Mouse (Mus musculus): ENCODE data around the gene Pqbp1. TPM values are rescaled to one million over a fixed set of nuclear protein-coding genes. Genes with fewer than 3 reads are reported as not detected.

Pqbp1 gene
- total and polyA plus RNA-seq, 3 experiments = 94.3 to 119 (median 96.6) TPM

DNA sequence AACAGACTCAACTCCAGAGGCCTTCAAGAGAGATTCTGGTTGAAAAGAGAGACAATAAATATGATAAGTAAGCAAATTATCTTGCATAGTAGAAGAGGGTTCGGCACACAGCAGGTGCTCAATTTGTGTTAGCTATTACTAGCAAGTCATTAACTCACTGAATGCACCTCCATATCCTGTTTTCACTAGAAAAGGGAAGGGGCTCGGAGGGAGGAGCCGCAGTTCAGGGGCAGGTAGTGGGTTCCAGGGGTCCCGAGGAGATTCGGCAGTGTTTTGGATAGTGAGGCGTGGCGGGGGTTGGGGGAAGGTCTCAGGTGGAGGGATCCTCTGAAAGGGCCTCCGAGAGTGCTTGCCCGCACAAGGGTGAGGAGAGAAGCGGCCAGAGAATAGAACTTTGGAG is 28.0 kb upstream of the Pqbp1 start:
- Histone ChIP-seq H3K9me3 (replicated peaks; ENCODE audit: low read length) (no peaks in the 10 kb centered on the region), H3K4me2 (ENCODE audit: insufficient read depth, low read depth, poor library complexity, severe bottlenecking) (no peak overlapping the region), H3K9ac (ENCODE audit: insufficient read depth, low read depth) (no peak overlapping the region), H3K79me2 (replicated peaks; ENCODE audit: control insufficient read depth, extremely low read depth, insufficient read depth, poor library complexity, severe bottlenecking) (no peaks in the 10 kb centered on the region), H3K36me3 (replicated peaks in 1 of 2; ENCODE audit: control insufficient read depth in 1 of 2, insufficient read depth in 1 of 2, low read length in 1 of 2) (peaks cover 13 to 28% of the 10 kb centered on the region in 2 experiments), H3K27me3 (replicated peaks) (no peaks in the 10 kb centered on the region), H3K4me1 (ENCODE audit: control insufficient read depth in 1 of 2, insufficient read depth in 2 of 2) (peaks cover 0 to 2% of the 10 kb centered on the region in 2 experiments; a peak in 1 of 4 replicates), H3K27ac (ENCODE audit: insufficient read depth, low read depth) (no peak overlapping the region), H3K4me3 (replicated peaks in 1 of 3; ENCODE audit: low read depth in 2 of 3, low read length in 2 of 3, poor library complexity in 1 of 3) (no peak overlapping the region)
- in situ Hi-C loops (cut with MboI; ENCODE audit: low pct_ligation_motif_present, low pct_unique_long_range_greater_than_20kb, low sequenced_read_pairs) = no loop called here
- no peak for TF ChIP-seq KAT2A (IDR thresholded peaks at IDR 0.05; ENCODE audit: insufficient replicate concordance, low read length)
- no peak for TF ChIP-seq ZMIZ1 (IDR thresholded peaks at IDR 0.05; ENCODE audit: low read depth, low read length)
- no peak for TF ChIP-seq ZKSCAN1 (IDR thresholded peaks at IDR 0.05; ENCODE audit: borderline replicate concordance, low read depth, low read length)
- dilution Hi-C loops (cut with MboI; ENCODE audit: extremely low pct_ligation_motif_present, extremely low pct_unique_long_range_greater_than_20kb, low sequenced_read_pairs) = no loop called here
- no peak for DNase-seq (ENCODE audit: extremely low read depth)

DNA sequence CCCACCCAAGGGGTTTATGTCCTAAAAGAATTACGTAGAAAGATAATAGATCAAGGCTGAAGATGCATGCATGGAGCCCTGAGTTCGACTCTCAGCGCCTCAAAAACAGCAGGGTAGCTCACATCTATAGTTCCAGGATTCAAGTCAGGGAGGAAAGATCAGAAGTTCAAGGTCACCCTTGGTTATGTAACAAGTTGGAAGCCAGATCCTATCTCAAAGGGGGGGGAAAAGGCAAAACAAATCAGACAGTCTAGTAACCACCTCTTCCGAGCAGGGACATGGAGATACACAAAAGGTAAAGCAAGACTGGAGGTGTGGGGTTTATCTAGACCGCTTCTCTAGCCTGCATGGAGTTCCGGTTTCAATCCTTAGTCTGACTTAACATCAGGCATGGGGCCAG is 27.2 kb upstream of the Pqbp1 start:
- in situ Hi-C loops (cut with MboI; ENCODE audit: low pct_ligation_motif_present, low pct_unique_long_range_greater_than_20kb, low sequenced_read_pairs) = no loop called here
- dilution Hi-C loops (cut with MboI; ENCODE audit: extremely low pct_ligation_motif_present, extremely low pct_unique_long_range_greater_than_20kb, low sequenced_read_pairs) = no loop called here

DNA sequence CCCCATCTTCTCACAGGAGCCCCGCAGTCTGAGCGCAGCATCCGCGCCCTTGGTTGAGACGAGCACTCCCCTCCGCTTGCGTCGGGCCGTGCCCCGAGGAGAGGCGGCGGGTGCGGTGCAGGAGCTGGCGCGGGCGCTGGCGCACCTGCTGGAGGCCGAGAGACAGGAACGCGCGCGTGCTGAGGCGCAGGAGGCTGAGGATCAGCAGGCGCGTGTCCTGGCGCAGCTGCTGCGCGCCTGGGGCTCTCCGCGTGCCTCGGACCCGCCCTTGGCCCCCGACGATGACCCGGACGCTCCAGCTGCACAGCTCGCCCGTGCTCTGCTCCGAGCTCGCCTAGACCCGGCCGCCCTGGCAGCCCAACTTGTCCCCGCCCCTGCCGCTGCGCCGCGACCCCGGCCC is 23.0 kb upstream of the Pqbp1 start:
- Histone ChIP-seq H3K27me3 (replicated peaks) (no peaks in the 10 kb centered on the region), H3K4me3 (replicated peaks in 1 of 3; ENCODE audit: low read depth in 2 of 3, low read length in 2 of 3, poor library complexity in 1 of 3) (no peak overlapping the region), H3K9ac (ENCODE audit: insufficient read depth, low read depth) (no peak overlapping the region), H3K4me2 (ENCODE audit: insufficient read depth, low read depth, poor library complexity, severe bottlenecking) (no peak overlapping the region), H3K27ac (ENCODE audit: insufficient read depth, low read depth) (no peak overlapping the region), H3K9me3 (replicated peaks; ENCODE audit: low read length) (no peaks in the 10 kb centered on the region), H3K79me2 (replicated peaks; ENCODE audit: control insufficient read depth, extremely low read depth, insufficient read depth, poor library complexity, severe bottlenecking) (no peaks in the 10 kb centered on the region), H3K36me3 (replicated peaks in 1 of 2; ENCODE audit: control insufficient read depth in 1 of 2, insufficient read depth in 1 of 2, low read length in 1 of 2) (no peaks in the 10 kb centered on the region), H3K4me1 (ENCODE audit: control insufficient read depth in 1 of 2, insufficient read depth in 2 of 2) (peaks cover 0 to 4% of the 10 kb centered on the region in 2 experiments; a peak in 1 of 4 replicates)
- no peak for DNase-seq (ENCODE audit: extremely low read depth)
- dilution Hi-C loops (cut with MboI; ENCODE audit: extremely low pct_ligation_motif_present, extremely low pct_unique_long_range_greater_than_20kb, low sequenced_read_pairs) (no loop called here), in situ Hi-C loops (cut with MboI; ENCODE audit: low pct_ligation_motif_present, low pct_unique_long_range_greater_than_20kb, low sequenced_read_pairs) (loop anchor here (25.0 kb wide), 1 partner anchor 190 kb away; no protein-coding TSS in a partner anchor)
- TF ChIP-seq MAZ (IDR thresholded peaks at IDR 0.05; ENCODE audit: low read depth, low read length) = no peak

More for the DNA sequence above, 27.2 kb upstream of the Pqbp1 start:
- Histone ChIP-seq H3K9me3 (replicated peaks; ENCODE audit: low read length) (no peaks in the 10 kb centered on the region), H3K36me3 (replicated peaks in 1 of 2; ENCODE audit: control insufficient read depth in 1 of 2, insufficient read depth in 1 of 2, low read length in 1 of 2) (peaks cover 7 to 19% of the 10 kb centered on the region in 2 experiments), H3K4me3 (replicated peaks in 1 of 3; ENCODE audit: low read depth in 2 of 3, low read length in 2 of 3, poor library complexity in 1 of 3) (no peak overlapping the region), H3K27ac (ENCODE audit: insufficient read depth, low read depth) (no peak overlapping the region), H3K9ac (ENCODE audit: insufficient read depth, low read depth) (no peak overlapping the region), H3K79me2 (replicated peaks; ENCODE audit: control insufficient read depth, extremely low read depth, insufficient read depth, poor library complexity, severe bottlenecking) (no peaks in the 10 kb centered on the region), H3K27me3 (replicated peaks) (no peaks in the 10 kb centered on the region), H3K4me1 (ENCODE audit: control insufficient read depth in 1 of 2, insufficient read depth in 2 of 2) (peaks cover 0 to 4% of the 10 kb centered on the region in 2 experiments; a peak in 1 of 4 replicates), H3K4me2 (ENCODE audit: insufficient read depth, low read depth, poor library complexity, severe bottlenecking) (no peak overlapping the region)
- no peak for DNase-seq (ENCODE audit: extremely low read depth)
- no peak for TF ChIP-seq KAT2A (IDR thresholded peaks at IDR 0.05; ENCODE audit: insufficient replicate concordance, low read length)
- TF ChIP-seq TBP (conservative IDR thresholded peaks at IDR 0.05; ENCODE audit: low read depth, low read length) = no peak
- no peak for TF ChIP-seq PAX5 (IDR thresholded peaks at IDR 0.05; ENCODE audit: low read length)
- TF ChIP-seq CHD1 (IDR thresholded peaks at IDR 0.05; ENCODE audit: low read depth, low read length) = no peak
- TF ChIP-seq RCOR1 (conservative IDR thresholded peaks at IDR 0.05; ENCODE audit: low read depth, low read length) = no peak
- TF ChIP-seq NRF1 (IDR thresholded peaks at IDR 0.05; ENCODE audit: low read depth, low read length) = no peak
- TF ChIP-seq POLR2A (IDR thresholded peaks at IDR 0.05; ENCODE audit: low read depth, low read length) = no peak
- no peak for TF ChIP-seq ZMIZ1 (IDR thresholded peaks at IDR 0.05; ENCODE audit: low read depth, low read length)
- TF ChIP-seq JUND (conservative IDR thresholded peaks at IDR 0.05; ENCODE audit: low read depth, low read length) = no peak
- no peak for TF ChIP-seq E2F4 (IDR thresholded peaks at IDR 0.05; ENCODE audit: insufficient replicate concordance, low read depth, low read length)
- no peak for TF ChIP-seq EP300 (IDR thresholded peaks at IDR 0.05; ENCODE audit: low read length)
- TF ChIP-seq ZC3H11A (IDR thresholded peaks at IDR 0.05; ENCODE audit: low read depth, low read length) = no peak
- TF ChIP-seq ZNF384 (IDR thresholded peaks at IDR 0.05; ENCODE audit: low read depth, low read length) = no peak
- TF ChIP-seq MAX (IDR thresholded peaks at IDR 0.05; ENCODE audit: low read length) = no peak
- TF ChIP-seq MYC (IDR thresholded peaks at IDR 0.05; ENCODE audit: low read depth, low read length) = no peak
- no peak for TF ChIP-seq USF2 (conservative IDR thresholded peaks at IDR 0.05; ENCODE audit: low read depth, low read length)
- TF ChIP-seq ETS1 (conservative IDR thresholded peaks at IDR 0.05; ENCODE audit: low read depth, low read length) = no peak
- no peak for TF ChIP-seq ELF1 (IDR thresholded peaks at IDR 0.05; ENCODE audit: low read depth, low read length)
- no peak for TF ChIP-seq JUN (IDR thresholded peaks at IDR 0.05; ENCODE audit: insufficient read depth, low read depth, low read length)

All from CH12.LX (cell line).